Mouse (Mus musculus): ENCODE results near the gene Lefty2. TPM values are rescaled to one million over a fixed set of nuclear protein-coding genes. Genes with fewer than 3 reads are reported as not detected.

Lefty2 gene
- total RNA-seq, 2 experiments from 2014 or later, result not detected

DNA sequence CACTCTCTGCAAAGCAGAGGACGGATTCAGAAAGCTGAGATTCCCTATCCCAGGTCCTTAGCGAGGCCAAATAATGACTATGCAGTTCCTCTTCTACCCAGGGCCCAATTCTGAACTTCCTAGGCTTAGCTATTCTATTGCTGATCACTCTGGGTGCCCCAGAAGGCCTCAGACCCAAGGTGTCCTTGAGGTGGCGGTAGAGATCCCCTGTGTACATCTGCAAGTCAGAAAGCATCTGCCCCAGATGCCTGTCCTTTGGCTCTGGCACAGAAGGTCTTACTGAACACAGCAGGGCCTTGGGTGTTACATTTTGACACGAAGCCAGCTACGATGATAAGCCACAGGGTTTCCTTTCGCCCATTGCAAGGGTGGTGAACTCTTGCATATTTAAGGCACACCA, 3.1 kb upstream of the Lefty2 start:
- 0 out of 2 replicates have a peak, but pooled peaks have one; percentile 25 for ATAC-seq (replicated peaks; ENCODE audit: low FRiP score, poor library complexity, severe bottlenecking)

DNA sequence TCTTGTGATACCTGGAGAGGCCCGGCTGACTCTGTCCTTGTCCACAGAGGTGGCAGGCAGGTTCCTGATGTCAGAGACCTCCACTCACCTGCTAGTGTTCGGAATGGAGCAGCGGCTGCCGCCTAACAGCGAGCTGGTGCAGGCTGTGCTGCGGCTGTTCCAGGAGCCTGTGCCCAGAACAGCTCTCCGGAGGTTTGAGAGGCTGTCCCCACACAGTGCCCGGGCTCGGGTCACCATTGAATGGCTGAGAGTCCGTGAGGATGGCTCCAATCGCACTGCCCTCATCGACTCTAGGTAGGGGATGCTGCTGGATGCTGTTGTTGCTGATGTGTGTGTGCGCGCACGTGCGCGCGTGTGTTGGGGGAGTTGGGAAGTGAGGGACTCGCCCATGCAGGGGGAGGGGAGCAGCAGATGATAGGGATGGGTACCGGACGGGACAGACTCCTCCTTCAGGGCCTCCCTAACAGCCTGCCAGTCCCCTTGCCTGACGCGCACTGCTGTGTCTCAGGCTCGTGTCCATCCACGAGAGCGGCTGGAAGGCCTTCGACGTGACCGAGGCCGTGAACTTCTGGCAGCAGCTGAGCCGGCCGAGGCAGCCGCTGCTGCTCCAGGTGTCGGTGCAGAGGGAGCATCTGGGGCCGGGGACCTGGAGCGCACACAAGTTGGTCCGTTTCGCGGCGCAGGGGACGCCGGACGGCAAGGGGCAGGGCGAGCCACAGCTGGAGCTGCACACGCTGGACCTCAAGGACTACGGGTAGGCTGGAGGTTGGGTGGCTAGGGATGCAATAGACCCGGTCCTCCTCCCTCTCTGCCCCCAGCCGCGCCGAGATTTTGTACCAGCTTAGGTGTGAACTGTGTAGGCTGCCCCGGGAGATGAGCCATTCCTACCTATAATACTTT, 1.4 kb downstream of the Lefty2 start:
- peak; percentile 61 for ATAC-seq (replicated peaks; ENCODE audit: low FRiP score, poor library complexity, severe bottlenecking)

DNA sequence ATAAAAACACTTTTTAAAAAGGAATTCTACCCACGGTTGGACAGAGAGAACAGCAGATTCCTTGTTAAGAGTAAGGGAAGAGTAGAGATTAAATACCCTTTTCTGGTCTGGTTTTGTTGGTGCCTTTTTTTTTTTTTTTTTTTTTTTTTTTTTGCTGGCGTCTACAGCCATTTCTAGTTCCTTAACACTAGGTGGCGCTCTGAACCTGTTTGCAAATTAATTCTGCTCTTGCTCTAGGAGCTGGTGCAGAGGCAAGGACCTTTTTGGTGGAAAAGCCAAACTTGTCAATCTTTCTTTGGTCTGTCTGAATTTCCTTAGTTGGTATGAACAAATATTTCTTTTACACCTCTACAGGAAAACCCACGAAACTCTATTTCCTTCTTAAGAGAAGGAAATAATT, 8.2 kb downstream of the Lefty2 start:
- ATAC-seq (replicated peaks; ENCODE audit: low FRiP score, poor library complexity, severe bottlenecking), result no peak

DNA sequence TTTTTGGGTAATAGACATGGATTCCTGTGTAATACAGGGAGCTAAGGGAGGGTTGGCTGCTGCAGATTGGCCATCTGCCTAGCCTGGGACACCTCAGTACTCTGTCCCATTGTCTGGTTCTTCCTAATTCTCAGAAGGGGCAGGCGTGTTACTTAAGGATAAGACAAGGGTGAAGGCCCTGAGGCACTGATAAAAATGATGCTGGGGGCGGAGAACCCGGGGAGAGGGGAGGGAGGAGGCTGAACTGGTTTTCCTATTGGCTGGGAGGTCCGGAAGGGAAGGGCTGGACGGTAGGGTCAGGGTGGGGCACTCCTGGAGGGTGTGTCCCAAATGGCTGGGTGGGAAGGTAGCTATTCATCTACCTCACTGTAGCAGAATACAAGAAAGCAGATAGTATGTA, 10.0 kb downstream of the Lefty2 start:
- ATAC-seq (replicated peaks; ENCODE audit: low FRiP score, poor library complexity, severe bottlenecking), result peak; percentile 85

DNA sequence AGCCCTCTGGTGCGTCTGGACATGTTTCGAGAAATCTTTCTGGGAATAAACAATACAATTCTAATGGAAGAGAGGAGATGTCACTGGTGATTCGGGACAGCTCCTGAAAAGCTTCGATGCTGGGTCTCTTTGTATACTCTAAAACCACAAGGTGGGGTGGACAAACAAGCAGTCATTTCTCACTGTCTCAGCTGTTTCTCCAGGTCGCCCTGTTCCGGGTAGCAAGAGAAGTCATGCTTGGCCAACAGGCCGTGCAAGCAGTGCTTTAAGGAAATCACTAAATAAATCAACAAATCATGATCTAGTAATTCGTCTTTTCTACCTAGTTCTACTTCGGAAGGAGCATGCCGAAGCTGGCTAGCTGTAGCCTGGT, 10.7 kb downstream of the Lefty2 start:
- peak; percentile 5; the same call in 1 of the 2 replicates for ATAC-seq (replicated peaks; ENCODE audit: low FRiP score, poor library complexity, severe bottlenecking)

DNA sequence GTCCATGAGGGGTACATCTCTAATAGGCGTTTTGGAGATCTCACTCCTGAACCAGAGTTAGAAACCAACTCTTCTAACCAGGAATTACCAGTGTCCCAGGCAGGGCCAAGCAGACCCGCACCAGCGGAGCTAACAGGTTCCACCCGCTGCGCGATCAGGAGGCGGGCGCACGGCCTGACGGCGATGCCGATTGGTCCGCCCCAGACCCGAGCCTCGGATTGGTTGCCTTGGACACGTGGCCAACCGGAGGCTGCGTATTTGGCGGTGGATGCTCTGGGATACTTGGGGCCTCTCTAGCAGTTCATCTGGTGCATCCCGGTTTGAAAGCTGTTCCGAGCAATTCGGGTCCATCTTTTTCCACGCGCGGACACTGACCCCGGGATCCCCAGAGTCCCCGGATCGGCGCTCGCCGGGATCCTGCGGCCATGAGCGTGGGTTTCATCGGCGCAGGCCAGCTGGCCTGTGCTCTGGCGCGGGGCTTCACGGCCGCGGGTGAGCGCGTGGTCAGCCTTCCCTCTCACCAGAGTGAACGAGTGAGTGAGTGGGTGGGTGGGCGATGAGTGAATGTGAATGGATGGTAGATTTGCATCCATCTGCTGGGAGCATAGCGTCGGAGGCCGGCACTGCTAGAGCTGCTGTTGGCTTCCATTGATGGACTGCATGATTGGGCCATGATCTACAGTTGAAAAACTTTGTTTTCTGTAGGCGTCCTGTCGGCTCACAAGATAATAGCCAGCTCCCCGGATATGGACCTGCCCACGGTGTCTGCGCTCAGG, 11.3 kb downstream of the Lefty2 start, which contains the start of gene Pycr2:
Pycr2 (plus strand) TSS at position 255 of the 776 bp plus-strand sequence.
- peak; percentile 83 for ATAC-seq (replicated peaks; ENCODE audit: low FRiP score, poor library complexity, severe bottlenecking)

DNA sequence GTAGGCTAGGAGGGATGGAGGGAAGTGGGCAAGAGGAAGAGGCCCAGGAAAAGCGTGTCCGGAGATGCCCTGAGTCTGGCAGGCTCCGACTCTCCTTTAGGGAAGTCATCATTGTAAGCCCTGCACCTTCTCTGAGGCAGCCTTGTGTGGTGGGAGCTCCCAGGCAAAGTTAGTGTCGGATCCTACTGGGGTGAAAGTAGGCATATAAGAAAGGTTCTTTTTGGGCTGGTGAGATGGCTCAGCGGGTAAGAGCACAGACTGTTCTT, 11.8 kb downstream of the Lefty2 start:
- no peak for ATAC-seq (replicated peaks; ENCODE audit: low FRiP score, poor library complexity, severe bottlenecking)

DNA sequence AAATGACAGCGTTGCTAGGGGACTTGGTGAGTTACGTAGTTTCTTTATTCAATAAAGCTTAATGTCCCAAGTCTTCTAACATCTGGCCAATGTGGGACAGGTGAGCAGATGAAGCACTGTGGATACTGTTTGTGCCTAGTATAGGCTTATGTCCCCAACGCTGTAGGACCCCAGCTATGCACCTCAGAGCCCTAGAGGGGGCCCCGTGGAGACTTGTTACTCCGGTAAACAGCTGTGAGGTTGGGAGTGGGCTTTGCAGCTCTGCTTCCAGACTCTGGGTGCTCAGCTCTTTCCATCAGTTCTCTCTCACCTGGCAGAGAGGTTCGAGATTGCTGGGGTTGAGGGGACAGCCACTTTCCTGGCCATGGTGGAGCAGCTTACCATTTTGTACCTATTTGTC, 12.4 kb downstream of the Lefty2 start:
- ATAC-seq (replicated peaks; ENCODE audit: low FRiP score, poor library complexity, severe bottlenecking), result no peak

DNA sequence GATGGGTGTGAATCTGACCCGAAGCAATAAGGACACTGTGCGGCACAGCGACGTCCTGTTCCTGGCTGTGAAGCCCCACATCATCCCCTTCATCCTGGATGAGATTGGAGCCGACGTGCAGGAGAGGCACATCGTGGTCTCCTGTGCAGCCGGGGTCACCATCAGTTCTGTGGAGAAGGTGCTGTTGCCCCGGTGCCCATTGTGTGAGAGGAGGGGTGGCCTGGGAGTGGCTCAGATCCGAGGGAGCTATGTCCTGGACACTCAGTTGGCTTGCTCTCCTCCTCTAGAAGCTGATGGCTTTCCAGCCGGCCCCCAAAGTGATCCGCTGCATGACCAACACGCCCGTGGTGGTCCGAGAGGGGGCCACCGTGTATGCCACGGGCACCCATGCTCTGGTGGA, 13.0 kb downstream of the Lefty2 start:
- no peak for ATAC-seq (replicated peaks; ENCODE audit: low FRiP score, poor library complexity, severe bottlenecking)

DNA sequence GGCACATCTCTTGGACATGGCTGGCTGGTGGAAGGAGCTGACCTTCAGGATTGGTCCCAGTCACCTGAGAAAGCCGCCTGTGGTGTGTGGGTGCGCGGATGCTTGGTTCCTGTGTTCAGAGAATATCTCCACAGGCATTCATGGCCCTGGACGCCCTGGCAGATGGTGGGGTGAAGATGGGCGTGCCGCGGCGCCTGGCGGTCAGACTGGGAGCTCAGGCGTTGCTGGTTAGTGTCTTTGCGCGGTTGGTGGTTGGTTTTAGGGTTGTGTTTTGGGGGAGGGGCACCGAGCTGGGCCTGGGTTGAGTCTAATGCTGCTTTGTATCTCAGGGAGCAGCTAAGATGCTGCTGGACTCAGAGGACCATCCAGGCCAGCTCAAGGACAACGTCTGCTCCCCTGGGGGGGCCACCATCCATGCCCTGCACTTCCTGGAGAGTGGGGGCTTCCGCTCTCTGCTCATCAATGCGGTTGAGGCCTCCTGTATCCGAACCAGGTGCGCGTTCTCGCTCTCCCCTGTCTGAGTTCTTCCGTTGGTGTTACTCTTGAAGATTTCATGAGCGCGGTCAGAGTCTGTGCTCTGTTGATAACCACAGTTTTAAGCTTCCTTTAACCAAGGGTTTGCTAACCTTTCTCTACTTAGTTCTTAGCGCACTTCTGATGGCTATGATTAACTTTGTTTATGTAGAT, 13.7 kb downstream of the Lefty2 start:
- no peak for ATAC-seq (replicated peaks; ENCODE audit: low FRiP score, poor library complexity, severe bottlenecking)

DNA sequence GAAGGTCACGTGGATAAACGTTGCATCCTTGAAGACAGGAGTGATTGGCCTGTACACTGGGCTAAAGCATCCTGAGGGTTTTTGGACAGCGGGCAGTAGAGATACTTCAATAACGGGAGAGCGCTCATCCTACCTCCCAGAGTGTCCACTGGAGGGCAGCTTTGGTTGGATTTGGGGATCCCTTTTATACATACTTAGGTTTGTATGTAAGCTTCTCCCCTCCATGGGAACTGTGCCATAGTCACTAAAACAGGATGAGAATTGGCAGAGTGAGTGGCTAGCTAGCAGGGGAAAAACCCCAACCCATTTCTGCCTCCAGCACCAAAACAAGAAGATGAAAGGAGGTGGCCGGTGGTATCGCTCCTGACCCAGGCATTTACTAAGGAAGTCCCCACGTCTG, 18.2 kb downstream of the Lefty2 start:
- ATAC-seq (replicated peaks; ENCODE audit: low FRiP score, poor library complexity, severe bottlenecking), result no peak

DNA sequence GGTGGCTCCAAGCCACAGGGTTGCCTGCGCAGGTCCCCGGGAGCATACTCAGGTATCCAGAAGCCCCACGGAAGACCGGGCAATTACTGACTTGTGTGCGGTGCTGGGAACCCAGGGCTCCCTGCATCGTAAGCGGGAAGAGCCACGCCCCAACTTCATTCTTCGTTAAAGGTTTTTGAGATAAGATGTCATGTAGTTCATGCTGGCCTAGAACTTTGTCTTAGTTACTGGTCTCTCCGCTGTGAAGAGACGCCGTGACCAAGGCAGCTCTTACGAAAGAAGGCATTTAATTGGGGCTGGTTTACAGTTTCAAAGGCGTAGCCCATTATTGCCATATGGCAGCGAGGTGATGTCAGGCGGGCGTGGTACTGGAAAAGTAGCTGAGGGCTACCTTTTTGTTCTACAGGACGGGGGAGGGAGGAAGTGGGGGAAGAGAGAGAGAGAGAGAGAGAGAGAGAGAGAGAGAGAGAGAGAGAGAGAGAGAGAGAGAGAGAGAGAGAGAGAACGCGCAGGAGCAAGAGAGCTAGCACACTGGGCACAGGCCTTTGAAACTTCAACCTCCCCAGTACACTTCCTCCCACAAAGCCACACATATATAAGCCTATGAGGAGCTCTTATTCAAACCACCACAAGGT, 18.9 kb downstream of the Lefty2 start:
- peak; percentile 62 for ATAC-seq (replicated peaks; ENCODE audit: low FRiP score, poor library complexity, severe bottlenecking)

DNA sequence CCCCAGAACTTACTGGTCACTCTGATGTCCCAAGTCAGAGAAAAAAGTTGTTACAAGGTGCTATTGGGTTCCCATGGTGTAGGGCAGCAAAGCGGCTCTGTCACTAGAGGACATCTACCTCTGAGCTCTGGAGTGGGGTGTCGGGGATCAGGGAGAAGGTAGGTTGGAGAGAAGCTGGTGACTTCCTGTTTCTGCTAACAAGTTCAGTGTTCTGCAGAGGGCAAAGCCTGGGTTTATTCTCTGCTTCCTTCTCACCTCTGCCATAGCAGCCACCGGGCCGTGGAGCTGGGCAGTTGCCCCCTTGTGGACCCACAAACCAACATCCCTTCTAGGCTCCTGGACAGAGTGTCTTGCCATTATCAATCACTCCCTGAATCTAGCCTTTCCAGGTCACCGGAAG, 19.9 kb downstream of the Lefty2 start:
- ATAC-seq (replicated peaks; ENCODE audit: low FRiP score, poor library complexity, severe bottlenecking), result no peak

DNA sequence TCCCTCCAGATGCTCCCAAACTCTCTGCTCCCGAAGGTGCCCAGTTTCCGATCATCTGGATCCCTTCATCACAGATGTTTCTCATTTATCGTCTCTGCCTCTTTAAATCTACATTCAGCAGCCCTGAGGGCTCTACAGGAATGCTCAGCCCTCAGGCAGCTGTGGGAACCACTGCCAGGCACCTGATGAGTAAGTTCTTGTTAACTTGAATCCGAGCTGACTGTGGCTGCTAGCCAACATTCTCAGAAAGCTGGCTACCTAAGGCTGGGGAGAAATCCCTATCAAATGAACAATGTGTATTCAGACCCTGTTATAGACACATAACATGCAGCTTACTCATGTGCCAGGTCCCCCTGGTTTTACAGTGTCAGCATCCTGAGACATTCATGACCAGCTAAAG, 20.9 kb downstream of the Lefty2 start:
- no peak for ATAC-seq (replicated peaks; ENCODE audit: low FRiP score, poor library complexity, severe bottlenecking)

DNA sequence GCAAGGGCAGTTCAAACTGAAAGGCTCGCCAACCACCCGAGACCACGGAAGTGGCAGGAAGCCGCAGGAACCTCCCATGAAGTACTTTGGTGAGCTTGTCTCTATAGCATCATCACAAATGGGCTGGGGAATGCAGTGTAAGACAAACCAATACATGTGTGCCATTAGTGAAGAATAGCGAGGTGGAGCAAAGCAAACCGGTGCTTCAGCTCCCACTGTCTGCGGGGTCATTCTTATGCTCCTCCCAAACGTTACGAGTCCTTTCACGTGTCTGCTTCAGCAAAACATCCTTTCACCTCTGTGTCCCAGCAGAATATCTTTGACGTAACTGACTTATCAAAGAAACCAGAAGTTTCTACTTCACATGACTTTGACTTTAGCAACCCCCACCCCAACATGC, 23.5 kb downstream of the Lefty2 start:
- ATAC-seq (replicated peaks; ENCODE audit: low FRiP score, poor library complexity, severe bottlenecking), result no peak

DNA sequence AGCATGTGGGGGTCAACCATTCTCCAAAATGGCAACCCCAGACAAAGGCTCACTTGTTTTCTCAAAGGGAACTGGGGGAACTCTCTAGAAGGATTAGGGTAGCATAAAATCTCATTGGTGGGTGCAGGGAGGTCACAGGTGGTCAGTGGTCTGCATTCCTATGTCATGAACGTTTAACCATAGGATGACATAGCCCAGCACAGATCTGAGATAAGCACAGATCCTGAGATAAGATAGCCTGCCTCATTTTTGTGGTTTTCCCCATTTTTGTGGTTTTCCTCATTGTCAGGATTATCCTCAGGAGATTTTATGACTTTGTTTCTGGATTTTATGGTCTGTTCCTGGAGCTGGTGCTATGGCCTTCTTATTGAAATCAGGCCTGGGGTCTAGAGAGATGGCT, 24.1 kb downstream of the Lefty2 start:
- no peak for ATAC-seq (replicated peaks; ENCODE audit: low FRiP score, poor library complexity, severe bottlenecking)

DNA sequence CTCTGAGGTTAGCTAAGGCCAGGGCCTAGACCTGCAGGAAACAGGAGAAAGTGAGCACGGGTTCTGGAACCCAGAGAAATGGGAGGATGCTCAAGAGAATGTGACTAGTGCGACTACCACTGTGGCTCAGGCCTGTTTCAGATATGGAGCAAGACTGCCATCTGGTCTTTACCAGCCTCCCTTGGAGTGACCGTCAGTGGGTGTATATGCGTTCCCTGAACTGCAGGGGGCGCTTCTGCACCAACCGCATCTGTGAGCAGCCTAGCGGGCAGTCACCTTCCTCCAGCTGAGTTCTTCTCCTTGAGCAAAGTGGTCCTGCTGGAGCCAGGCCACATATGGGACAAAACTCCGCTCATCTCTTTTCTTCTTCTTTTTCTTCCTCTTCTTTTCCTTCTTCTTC, 26.8 kb downstream of the Lefty2 start:
- peak; percentile 77 for ATAC-seq (replicated peaks; ENCODE audit: low FRiP score, poor library complexity, severe bottlenecking)

DNA sequence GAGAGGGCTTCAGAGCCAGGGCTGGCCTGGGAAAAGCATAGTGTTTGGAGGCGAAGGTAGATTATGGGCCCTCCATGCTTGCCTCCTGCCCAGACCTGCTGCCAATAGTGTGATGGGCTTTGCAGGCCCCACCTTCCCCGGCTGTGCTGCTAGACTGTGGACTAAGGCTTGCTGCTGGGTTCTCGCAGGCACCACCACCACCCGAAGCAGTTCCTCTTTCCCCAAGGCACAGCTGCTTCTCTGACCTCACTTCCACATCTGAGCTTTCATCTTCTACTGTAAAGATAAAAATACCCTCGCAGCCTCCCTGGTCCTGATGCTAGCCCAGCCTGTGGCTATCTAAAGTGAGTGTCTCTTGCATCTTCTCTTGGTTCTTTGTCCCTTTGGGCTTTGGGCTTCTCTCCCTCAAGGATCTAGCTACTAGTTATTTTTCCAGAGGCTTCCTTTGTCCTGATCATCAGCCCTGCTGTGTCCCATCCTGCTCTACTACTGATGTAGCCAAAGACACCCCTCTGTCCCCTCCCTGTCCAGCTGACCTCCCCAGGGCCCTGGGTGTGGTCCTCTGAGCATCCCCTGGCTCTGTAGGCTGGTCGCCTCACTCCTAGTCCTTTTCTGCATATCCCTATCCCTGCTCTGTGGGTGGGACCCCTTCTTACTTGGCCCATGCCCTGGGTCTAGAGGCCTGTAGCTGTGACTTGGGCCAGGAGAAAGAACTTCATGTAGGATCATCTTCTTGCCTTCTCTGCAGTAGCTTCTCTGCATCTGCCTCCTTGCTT, 29.6 kb downstream of the Lefty2 start:
- no peak for ATAC-seq (replicated peaks; ENCODE audit: low FRiP score, poor library complexity, severe bottlenecking)

DNA sequence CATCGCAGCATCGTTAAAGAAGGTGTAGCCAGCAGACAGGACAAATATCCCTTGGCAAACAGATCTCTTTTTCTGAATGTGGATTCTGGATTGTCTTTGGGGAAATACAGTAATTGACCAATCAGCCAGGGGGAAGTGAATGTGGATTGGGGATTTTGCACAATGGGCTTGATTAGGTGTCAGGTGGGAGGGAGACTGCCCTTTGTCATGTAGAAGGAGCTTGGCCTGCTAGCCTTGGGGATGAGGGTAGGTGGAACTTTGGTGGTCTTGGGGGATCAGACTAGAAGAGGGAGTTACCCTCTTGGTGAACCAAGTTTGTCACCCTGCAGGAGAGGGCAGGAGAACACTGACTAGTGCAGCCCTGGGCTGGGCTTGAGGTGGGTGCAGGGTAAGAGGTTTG, 31.8 kb downstream of the Lefty2 start:
- no peak for ATAC-seq (replicated peaks; ENCODE audit: low FRiP score, poor library complexity, severe bottlenecking)

DNA sequence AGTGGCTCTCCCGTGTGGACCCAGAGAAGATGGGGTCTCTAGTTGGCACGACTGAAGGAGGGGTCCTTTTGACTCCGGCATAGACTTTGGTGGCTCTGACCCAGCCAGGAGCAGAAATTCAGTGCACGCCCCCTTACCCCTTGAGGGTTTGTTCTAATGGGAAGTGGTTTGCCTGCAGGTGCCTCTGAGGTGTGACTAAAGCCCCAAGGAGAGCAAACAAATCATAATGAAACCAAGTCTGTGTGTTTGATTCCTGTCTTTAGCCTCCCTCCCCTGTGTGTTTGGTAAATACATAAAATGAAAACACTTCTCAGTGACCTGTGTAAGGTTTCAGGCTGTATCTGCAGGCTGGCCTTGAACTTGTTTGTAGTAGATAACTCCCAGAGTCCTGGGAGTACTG, 33.4 kb downstream of the Lefty2 start:
- ATAC-seq (replicated peaks; ENCODE audit: low FRiP score, poor library complexity, severe bottlenecking), result no peak
